Mouse (Mus musculus) forebrain, postnatal 0 days (tissue): ENCODE results near the gene Mybph. TPM values are rescaled to one million over a fixed set of nuclear protein-coding genes. Genes with fewer than 3 reads are reported as not detected.
A peak's percentile ranks its signal among the peaks of the same experiment; 100 is the strongest.

Experiments
- ATAC-seq: fragments of 200-750 bp; cut with Nextera tagmentation; 2 replicates; pipeline ENCODE4 v1.8.0; 2017; ENCODE audit warnings: mild to moderate bottlenecking, moderate library complexity
- DNase-seq: peaks from one replicate; pipeline ENCODE4 v3.0.0-alpha.2; 2015
- H3K27ac ChIP-seq: fragments of 300-500 bp; sonication (generic); 2 replicates; pipeline ENCODE4 v1.5.1; 2014; ENCODE audit warnings: low read depth, mild to moderate bottlenecking, antibody characterized with exemption, low read length, moderate library complexity, mixed read lengths
- H3K27me3 ChIP-seq: fragments of 300-500 bp; sonication (generic); 2 replicates; pipeline ENCODE4 v1.6.1; 2014; ENCODE audit warnings: mild to moderate bottlenecking, low read length, mixed read lengths; ENCODE audit not compliant: insufficient read depth
- H3K36me3 ChIP-seq: fragments of 300-500 bp; sonication (generic); 2 replicates; pipeline ENCODE4 v1.6.1; 2014; ENCODE audit warnings: mild to moderate bottlenecking, moderate library complexity; ENCODE audit not compliant: insufficient read depth
- H3K4me1 ChIP-seq: fragments of 300-500 bp; sonication (generic); 2 replicates; pipeline ENCODE4 v1.6.1; 2014; ENCODE audit warnings: antibody characterized with exemption; ENCODE audit not compliant: insufficient read depth
- H3K4me2 ChIP-seq: fragments of 300-500 bp; sonication (generic); 2 replicates; pipeline ENCODE4 v1.6.1; 2014; ENCODE audit warnings: low read depth, mild to moderate bottlenecking, moderate library complexity
- H3K4me3 ChIP-seq: fragments of 300-500 bp; sonication (generic); 2 replicates; pipeline ENCODE4 v1.5.1; 2014; ENCODE audit warnings: low read depth, low read length, mixed read lengths
- H3K9ac ChIP-seq: fragments of 300-500 bp; sonication (generic); 2 replicates; pipeline ENCODE4 v1.6.1; 2014; ENCODE audit warnings: mild to moderate bottlenecking
- H3K9me3 ChIP-seq: fragments of 300-500 bp; sonication (generic); 2 replicates; pipeline ENCODE4 v1.6.1; 2016; ENCODE audit warnings: low read length
- CTCF ChIP-seq: sonication (generic); IDR thresholded peaks from 2 replicates; pipeline ENCODE4 v1.5.1; 2016; ENCODE audit warnings: antibody characterized with exemption, control low read depth, low read depth
- WGBS: fragments of 180-500 bp; shearing (Covaris S2); extraction: QIAGEN DNeasy Blood & Tissue Kit; methylation state at CpG from one replicate; pipeline ENCODE4 v1.1.7; 2014; 5-methylcytosine and 5-hydroxymethylcytosine counted together
- polyA plus RNA-seq: library from polyadenylated mRNA; unstranded; fragments of >200 nt; fragmentation: Nextera tagmentation; extraction: Ambion mirVana; gene quantifications from 2 replicates; pipeline ENCODE4 v1.2.1, GENCODE M21; 2015
- total RNA-seq: library from RNA; depleted of rRNA; stranded (reverse); fragments of >200 nt; gene quantifications from 2 replicates; pipeline ENCODE4 v1.2.3, GENCODE M21; 2014; rRNA removed

The Mybph gene
- total RNA-seq (0.10 and 0.23 TPM in 2 replicates), polyA plus RNA-seq (0.12 TPM in 1 of 2 replicates, not detected in the other)

DNA sequence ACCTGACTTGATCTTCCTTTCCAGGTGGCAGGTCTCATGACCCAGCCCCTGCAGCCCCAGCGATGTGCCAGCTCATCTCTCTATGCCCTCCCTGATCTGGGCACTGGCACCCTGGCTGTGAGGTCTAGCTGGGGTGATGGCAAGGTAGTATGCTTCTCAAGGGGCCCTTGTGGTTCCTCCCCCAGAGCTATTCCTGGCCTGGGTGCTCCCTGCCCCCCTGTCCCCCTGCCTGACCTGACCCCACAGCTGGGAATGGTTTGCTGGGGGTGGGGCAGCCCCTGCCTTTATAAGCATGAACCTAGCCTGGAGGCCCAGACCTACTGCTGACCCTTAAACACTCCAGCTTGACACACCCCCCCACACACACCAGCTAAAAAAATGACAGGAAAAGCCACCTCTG is at the start of gene Mybph:
Mybph (plus strand) TSS at position 323 of the 400 bp plus-strand sequence.
- TF ChIP-seq CTCF: no peak
- H3K9me3 ChIP-seq: no peaks in the 10 kb centered on the region
- WGBS: 88% methylated on average over 1 of the region's 1 CpGs

DNA sequence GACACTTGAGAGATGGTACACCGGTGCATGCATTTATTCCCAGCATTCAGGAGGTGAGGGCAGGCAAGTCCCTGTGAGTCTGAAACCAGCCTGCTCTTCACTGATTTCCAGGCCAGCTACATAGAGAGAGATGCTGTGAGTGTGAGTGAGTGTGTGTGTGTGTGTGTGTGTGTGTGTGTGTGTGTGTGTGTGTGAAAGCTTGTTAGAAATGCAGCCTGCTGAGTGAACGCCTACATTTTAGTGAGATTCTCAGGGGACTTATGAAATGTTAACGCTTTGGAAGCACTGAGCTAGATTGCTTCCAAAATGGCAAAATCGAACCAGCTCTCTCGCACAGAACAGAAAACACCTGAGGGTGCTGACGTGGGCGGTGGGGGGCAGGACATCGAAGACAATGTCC is 47.2 kb upstream of the Mybph start:
- Histone ChIP-seq H3K27ac (no peak overlapping the region), H3K9me3 (no peaks in the 10 kb centered on the region), H3K36me3 (no peaks in the 10 kb centered on the region), H3K9ac (no peak overlapping the region), H3K27me3 (no peaks in the 10 kb centered on the region), H3K4me3 (no peak overlapping the region), H3K4me1 (no peaks in the 10 kb centered on the region), H3K4me2 (no peak overlapping the region)
- DNase-seq (peak; percentile 31), ATAC-seq (0 out of 2 replicates have a peak, but pooled peaks have one; percentile 14)
- TF ChIP-seq CTCF: no peak
- 85% methylated on average over 8 of the region's 8 CpGs for WGBS

More for the DNA sequence above, at the start of gene Mybph:
- Histone ChIP-seq H3K9ac (no peak within 1 kb of the TSS), H3K4me3 (no peak within 1 kb of the TSS), H3K4me2 (no peak within 1 kb of the TSS), H3K27me3 (no peaks in the 10 kb centered on the region), H3K36me3 (no peaks in the 10 kb centered on the region), H3K4me1 (peaks cover 5% of the 10 kb centered on the region; the same call in 1 of the 2 replicates), H3K27ac (no peak within 1 kb of the TSS)
- ATAC-seq: no peak
- DNase-seq: no peak

DNA sequence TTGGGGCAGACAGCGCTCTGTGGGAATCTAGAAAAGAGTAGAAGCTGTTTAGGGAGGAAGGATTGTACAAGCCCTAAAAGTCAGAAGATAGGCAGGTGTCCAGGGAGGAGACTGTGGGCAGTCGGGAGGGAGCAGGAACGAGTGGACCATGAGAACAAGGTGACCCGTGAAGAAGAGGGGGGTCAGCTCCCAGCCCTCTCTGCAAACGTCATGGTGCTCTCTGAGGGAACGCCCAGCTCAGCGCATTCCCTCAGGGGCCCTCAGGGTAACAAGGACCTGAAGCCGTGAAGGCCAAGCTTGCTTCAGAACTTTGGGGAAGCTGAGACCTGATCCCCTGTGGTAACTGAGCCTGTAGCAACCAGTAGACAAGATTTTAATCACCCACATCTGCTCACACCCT is 43.2 kb upstream of the Mybph start:
- no peaks in the 10 kb centered on the region for H3K27me3 ChIP-seq
- H3K4me2 ChIP-seq: no peak overlapping the region
- no peaks in the 10 kb centered on the region for H3K36me3 ChIP-seq
- H3K4me1 ChIP-seq: no peaks in the 10 kb centered on the region
- TF ChIP-seq CTCF: no peak
- WGBS: 66% methylated on average over 8 of the region's 8 CpGs
- no peak overlapping the region for H3K27ac ChIP-seq
- H3K4me3 ChIP-seq: no peak overlapping the region
- no peak overlapping the region for H3K9ac ChIP-seq
- H3K9me3 ChIP-seq: 0 out of 2 replicates have a peak, but pooled peaks cover 3% of the 10 kb centered on the region
- DNase-seq (no peak), ATAC-seq (no peak)

DNA sequence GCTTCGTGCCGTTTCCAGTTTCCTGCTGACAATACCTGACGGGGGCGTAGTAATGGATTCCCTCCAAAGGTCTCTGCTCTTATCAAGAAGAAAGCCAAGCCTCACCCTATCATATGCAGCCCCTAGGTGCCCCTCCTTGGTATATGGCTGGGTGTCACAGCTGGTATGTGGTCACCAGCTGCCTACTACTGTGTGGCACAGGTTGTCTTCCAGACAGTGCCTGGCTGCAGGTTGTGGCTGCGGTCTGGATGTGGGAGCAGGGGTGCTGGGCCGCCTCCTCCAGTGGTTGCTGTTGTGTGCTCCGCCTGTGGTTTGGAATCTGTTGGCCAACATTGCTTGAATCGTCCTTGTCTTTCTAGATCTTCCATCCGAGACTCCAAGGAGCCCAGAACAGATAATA is 42.5 kb upstream of the Mybph start:
- Histone ChIP-seq H3K27me3 (no peaks in the 10 kb centered on the region), H3K27ac (no peak overlapping the region), H3K36me3 (no peaks in the 10 kb centered on the region), H3K9ac (no peak overlapping the region), H3K4me2 (no peak overlapping the region), H3K4me1 (no peaks in the 10 kb centered on the region), H3K9me3 (0 out of 2 replicates have a peak, but pooled peaks cover 3% of the 10 kb centered on the region), H3K4me3 (no peak overlapping the region)
- 88% methylated on average over 9 of the region's 9 CpGs for WGBS
- ATAC-seq: no peak
- no peak for DNase-seq
- TF ChIP-seq CTCF: no peak

DNA sequence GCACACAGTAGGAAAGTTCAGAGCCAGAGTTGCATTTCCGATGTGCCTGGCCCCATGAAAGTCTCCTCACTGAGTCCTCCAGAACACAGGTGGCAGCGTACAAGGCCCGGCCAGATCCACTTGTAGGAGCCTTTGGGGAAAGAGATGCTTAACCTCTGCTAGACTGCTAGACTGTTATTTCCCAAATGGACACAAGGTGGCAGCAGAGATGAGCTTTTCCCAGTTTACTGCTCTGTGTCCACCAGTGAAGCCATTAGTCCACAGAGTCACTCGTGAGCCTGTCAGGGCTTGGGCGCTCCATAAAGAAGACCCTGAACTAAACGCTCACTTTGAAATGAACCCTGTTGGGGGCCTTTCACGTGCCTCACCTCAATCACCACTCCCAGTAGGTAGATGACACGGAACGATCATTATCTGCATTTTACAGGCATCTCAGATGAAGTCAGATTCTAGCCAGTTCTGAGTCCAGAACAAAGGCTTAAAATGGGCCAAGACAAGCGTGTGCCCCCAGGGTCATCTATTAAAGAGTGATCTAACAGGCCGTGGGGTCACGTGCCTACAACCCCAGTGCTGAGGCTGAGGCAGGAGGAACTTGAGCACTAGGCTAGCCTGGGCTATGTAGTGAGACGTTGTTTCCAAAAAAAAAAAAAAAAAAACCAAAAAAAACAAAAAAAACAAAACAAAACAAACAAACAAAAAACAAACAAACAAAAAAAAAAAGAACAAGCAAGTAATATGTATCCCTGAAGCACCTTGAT is 41.4 kb upstream of the Mybph start:
- WGBS: 29% methylated on average over 13 of the region's 13 CpGs
- no peak overlapping the region for H3K4me2 ChIP-seq

DNA sequence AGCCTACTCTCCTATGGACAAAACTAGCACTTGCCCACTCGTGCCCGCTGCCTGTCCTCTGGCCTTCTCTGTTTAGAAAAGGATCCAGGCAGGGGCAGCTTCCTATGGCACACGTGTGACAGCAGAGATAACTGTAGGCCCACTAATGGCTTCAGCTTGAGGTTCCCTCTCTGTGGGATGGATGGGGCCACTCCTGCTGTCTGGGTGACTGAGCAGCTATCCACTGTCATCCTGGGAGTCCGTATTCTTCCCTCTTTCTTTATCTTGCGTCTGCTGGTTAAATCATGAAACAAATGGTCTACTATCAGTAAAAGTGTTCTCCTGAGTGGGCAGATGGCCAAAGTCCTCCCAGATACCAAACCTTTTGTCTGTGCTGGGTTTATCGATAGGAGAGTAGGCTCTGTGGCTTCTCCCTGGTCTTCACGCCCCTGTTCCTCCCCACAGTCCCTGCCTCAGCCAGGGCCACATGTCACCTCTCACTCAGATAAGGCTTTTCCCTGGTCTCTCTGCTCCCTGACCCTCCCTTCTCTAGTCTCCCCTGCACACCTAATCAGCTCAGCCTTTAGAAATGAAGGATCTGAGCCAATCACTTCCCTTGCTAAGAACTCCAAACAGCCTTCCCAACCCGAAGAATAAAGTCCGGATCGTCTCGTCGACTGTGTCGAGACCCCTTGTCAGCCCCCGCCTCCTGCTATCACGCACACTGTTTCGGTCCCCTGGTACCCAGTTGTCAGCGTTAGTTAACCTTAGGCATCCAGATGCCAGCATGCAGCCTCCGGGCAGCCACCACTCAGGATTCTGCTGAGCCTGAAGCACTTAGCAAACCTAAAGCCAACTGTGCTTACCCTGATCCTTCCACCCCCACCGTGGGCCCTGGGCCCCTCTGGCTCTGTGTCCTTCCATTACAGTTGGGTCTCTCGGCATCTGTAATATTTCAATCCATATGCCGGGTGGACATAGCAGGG is 40.3 kb upstream of the Mybph start:
- no peak for TF ChIP-seq CTCF
- WGBS: 85% methylated on average over 21 of the region's 21 CpGs
- H3K27ac ChIP-seq: no peak overlapping the region

More for the DNA sequence above, 41.4 kb upstream of the Mybph start:
- peak; percentile 94 for TF ChIP-seq CTCF
- H3K36me3 ChIP-seq: no peaks in the 10 kb centered on the region
- no peak overlapping the region for H3K27ac ChIP-seq
- no peak overlapping the region for H3K9ac ChIP-seq
- DNase-seq (peak; percentile 94), ATAC-seq (peak; percentile 88)
- H3K27me3 ChIP-seq: no peaks in the 10 kb centered on the region
- H3K4me3 ChIP-seq: no peak overlapping the region
- H3K4me1 ChIP-seq: no peaks in the 10 kb centered on the region
- 0 out of 2 replicates have a peak, but pooled peaks cover 3% of the 10 kb centered on the region for H3K9me3 ChIP-seq

More for the DNA sequence above, 40.3 kb upstream of the Mybph start:
- no peak overlapping the region for H3K9ac ChIP-seq
- ATAC-seq (no peak), DNase-seq (no peak)
- no peaks in the 10 kb centered on the region for H3K27me3 ChIP-seq
- H3K4me2 ChIP-seq: no peak overlapping the region
- H3K9me3 ChIP-seq: 0 out of 2 replicates have a peak, but pooled peaks cover 3% of the 10 kb centered on the region
- no peaks in the 10 kb centered on the region for H3K36me3 ChIP-seq
- H3K4me1 ChIP-seq: no peaks in the 10 kb centered on the region
- no peak overlapping the region for H3K4me3 ChIP-seq
